In genomic region chr7:92985683-92986070, GRCm38 (mm10) we compare ENCODE assay signal across 22 mouse cellular contexts.
DNase-seq lines count a peak whose midpoint lies in the region; ATAC-seq and TF ChIP-seq lines count a peak whose summit lies in the region.
"Had no signal": no experiment of that assay in that cellular context is flagged by ENCODE, and none has a peak within 500 bp of the region (broad histone marks: within the 10 kb centered on the region; RNA-seq: fewer than 3 reads in every experiment).

No protein-coding gene starts in this region.

- ATAC-seq in hindbrain, embryonic 13.5 days (ENCODE audit: low FRiP score) = no peak
- no peak for ATAC-seq in hindbrain, embryonic 11.5 days (ENCODE audit: low FRiP score)
- ATAC-seq in forebrain, embryonic 14.5 days = no peak
- ATAC-seq in midbrain, postnatal 0 days (ENCODE audit: low FRiP score) = no peak
- no peak for ATAC-seq in intestine, embryonic 16.5 days
- ATAC-seq: inflammation-experienced regulatory T-cells, adult 6 months; lung, postnatal 0 days had no signal

- H3K9me3 ChIP-seq in hindbrain, embryonic 13.5 days = no peaks in the 10 kb centered on the region
- no peaks in the 10 kb centered on the region for H3K9me3 ChIP-seq in hindbrain, embryonic 11.5 days (ENCODE audit: control insufficient read depth, low read length)
- H3K9me3 ChIP-seq in forebrain, embryonic 14.5 days (replicated peaks; ENCODE audit: control insufficient read depth, low read length) = no peaks in the 10 kb centered on the region
- no peaks in the 10 kb centered on the region for H3K9me3 ChIP-seq in midbrain, embryonic 10.5 days (replicated peaks)
- no peaks in the 10 kb centered on the region for H3K9me3 ChIP-seq in midbrain, postnatal 0 days (ENCODE audit: low read length)
- H3K9me3 ChIP-seq in intestine, embryonic 16.5 days (ENCODE audit: control insufficient read depth, low read length) = no peaks in the 10 kb centered on the region
- H3K9me3 ChIP-seq: embryonic facial prominence, embryonic 15.5 days; heart, embryonic 10.5 days; megakaryocyte, embryonic 14.5 days had no signal

- WGBS in hindbrain, embryonic 13.5 days = 70% methylated on average over 2 of the region's 2 CpGs
- 65% methylated on average over 2 of the region's 2 CpGs for WGBS in hindbrain, embryonic 11.5 days
- WGBS in forebrain, embryonic 14.5 days = 14% methylated on average over 2 of the region's 2 CpGs
- 21% methylated on average over 2 of the region's 2 CpGs for WGBS in midbrain, embryonic 10.5 days
- WGBS in midbrain, postnatal 0 days = 16% methylated on average over 2 of the region's 2 CpGs
- 79% methylated on average over 2 of the region's 2 CpGs for WGBS in intestine, embryonic 16.5 days

- no peak overlapping the region for H3K4me3 ChIP-seq in hindbrain, embryonic 13.5 days
- no peak overlapping the region for H3K4me3 ChIP-seq in hindbrain, embryonic 11.5 days (ENCODE audit: low read depth, low read length)
- no peak overlapping the region for H3K4me3 ChIP-seq in forebrain, embryonic 14.5 days (ENCODE audit: low read depth, low read length)
- H3K4me3 ChIP-seq in midbrain, embryonic 10.5 days = no peak overlapping the region
- H3K4me3 ChIP-seq in midbrain, postnatal 0 days (ENCODE audit: low read depth, low read length) = no peak overlapping the region
- no peak overlapping the region for H3K4me3 ChIP-seq in intestine, embryonic 16.5 days (ENCODE audit: low read length)
- H3K4me3 ChIP-seq: gastrocnemius, adult 2 months; heart, embryonic 10.5 days; megakaryocyte, embryonic 14.5 days; myocyte had no signal

- no peak overlapping the region; the same call in 1 of the 2 replicates for H3K4me2 ChIP-seq in hindbrain, embryonic 13.5 days
- H3K4me2 ChIP-seq in hindbrain, embryonic 11.5 days (replicated peaks; ENCODE audit: low read depth, low read length) = no peak overlapping the region
- H3K4me2 ChIP-seq in forebrain, embryonic 14.5 days (ENCODE audit: low read length) = no peak overlapping the region; the same call in 1 of the 2 replicates
- H3K4me2 ChIP-seq in midbrain, postnatal 0 days (ENCODE audit: low read depth, low read length, poor library complexity, severe bottlenecking) = peak overlapping the region; percentile 49
- H3K4me2 ChIP-seq in intestine, embryonic 16.5 days (ENCODE audit: low read depth, low read length) = no peak overlapping the region

- DNase-seq in hindbrain, embryonic 11.5 days (ENCODE audit: low spot score) = no peak
- peak; percentile 5 for DNase-seq in forebrain, embryonic 14.5 days (ENCODE audit: low spot score)
- no peak for DNase-seq in midbrain, embryonic 10.5 days (ENCODE audit: low spot score)
- DNase-seq in midbrain, postnatal 0 days (ENCODE audit: low spot score) = no peak
- DNase-seq in left cerebral cortex, postnatal 25 days (ENCODE audit: low spot score in 2 of 2) = no peak
- DNase-seq in heart, postnatal 10 days = no peak
- DNase-seq: adrenal gland, postnatal 14 days; cerebellum, adult 11 months; gastrocnemius, adult 2 months; kidney, adult 8-10 months; liver; right cerebral cortex, adult 18-20 months; thymus, postnatal 25 days had no signal

- no peaks in the 10 kb centered on the region for H3K36me3 ChIP-seq in hindbrain, embryonic 13.5 days
- no peaks in the 10 kb centered on the region for H3K36me3 ChIP-seq in hindbrain, embryonic 11.5 days (ENCODE audit: control insufficient read depth, insufficient read depth, low read length)
- no peaks in the 10 kb centered on the region for H3K36me3 ChIP-seq in forebrain, embryonic 14.5 days (ENCODE audit: control insufficient read depth, insufficient read depth, low read length)
- no peaks in the 10 kb centered on the region for H3K36me3 ChIP-seq in midbrain, embryonic 10.5 days
- no peaks in the 10 kb centered on the region for H3K36me3 ChIP-seq in midbrain, postnatal 0 days (ENCODE audit: insufficient read depth, low read length)
- no peaks in the 10 kb centered on the region for H3K36me3 ChIP-seq in intestine, embryonic 16.5 days (ENCODE audit: control insufficient read depth, insufficient read depth, low read length)
- H3K36me3 ChIP-seq: embryonic facial prominence, embryonic 15.5 days; heart, embryonic 10.5 days had no signal

- no peaks in the 10 kb centered on the region for H3K27me3 ChIP-seq in hindbrain, embryonic 13.5 days
- no peaks in the 10 kb centered on the region for H3K27me3 ChIP-seq in hindbrain, embryonic 11.5 days (ENCODE audit: control insufficient read depth, insufficient read depth, low read length)
- H3K27me3 ChIP-seq in forebrain, embryonic 14.5 days (replicated peaks; ENCODE audit: control insufficient read depth, insufficient read depth, low read length) = no peaks in the 10 kb centered on the region
- peaks cover 30% of the 10 kb centered on the region for H3K27me3 ChIP-seq in midbrain, embryonic 10.5 days (ENCODE audit: low read depth, poor library complexity, severe bottlenecking)
- H3K27me3 ChIP-seq in midbrain, postnatal 0 days (ENCODE audit: insufficient read depth, low read length) = no peaks in the 10 kb centered on the region; the same call in 1 of the 2 replicates
- H3K27me3 ChIP-seq in intestine, embryonic 16.5 days (replicated peaks; ENCODE audit: control insufficient read depth, insufficient read depth, low read length) = no peaks in the 10 kb centered on the region
- H3K27me3 ChIP-seq: CH12.LX; embryonic facial prominence, embryonic 15.5 days; megakaryocyte, embryonic 14.5 days had no signal

- peak overlapping the region; percentile 49; the same call in 1 of the 2 replicates for H3K27ac ChIP-seq in hindbrain, embryonic 13.5 days
- no peak overlapping the region for H3K27ac ChIP-seq in hindbrain, embryonic 11.5 days (ENCODE audit: low read depth, low read length)
- H3K27ac ChIP-seq in forebrain, embryonic 14.5 days (ENCODE audit: low read depth, low read length) = no peak overlapping the region
- peak overlapping the region; percentile 84 for H3K27ac ChIP-seq in midbrain, embryonic 10.5 days (replicated peaks)
- H3K27ac ChIP-seq in midbrain, postnatal 0 days (ENCODE audit: low read depth, low read length) = no peak overlapping the region
- no peak overlapping the region for H3K27ac ChIP-seq in intestine, embryonic 16.5 days (ENCODE audit: low read length)
- H3K27ac ChIP-seq: embryonic facial prominence, embryonic 15.5 days; heart, embryonic 10.5 days had no signal

- peaks cover 12% of the 10 kb centered on the region for H3K4me1 ChIP-seq in hindbrain, embryonic 13.5 days (replicated peaks)
- H3K4me1 ChIP-seq in hindbrain, embryonic 11.5 days (replicated peaks; ENCODE audit: control insufficient read depth, insufficient read depth, low read length) = no peaks in the 10 kb centered on the region
- H3K4me1 ChIP-seq in forebrain, embryonic 14.5 days (ENCODE audit: control insufficient read depth, insufficient read depth, low read length) = peaks cover 7% of the 10 kb centered on the region
- peaks cover 32% of the 10 kb centered on the region for H3K4me1 ChIP-seq in midbrain, embryonic 10.5 days
- H3K4me1 ChIP-seq in midbrain, postnatal 0 days (ENCODE audit: insufficient read depth, low read length) = no peaks in the 10 kb centered on the region; the same call in 1 of the 2 replicates
- no peaks in the 10 kb centered on the region for H3K4me1 ChIP-seq in intestine, embryonic 16.5 days (ENCODE audit: control insufficient read depth, insufficient read depth, low read length)
- H3K4me1 ChIP-seq: embryonic facial prominence, embryonic 15.5 days; heart, embryonic 10.5 days had no signal

- no peak for TF ChIP-seq CTCF in midbrain, postnatal 0 days (IDR thresholded peaks at IDR 0.05)

- intact Hi-C loops in left cerebral cortex, postnatal 25 days (cut with DNase I) = no loop called here
- intact Hi-C loops in heart, postnatal 10 days (cut with DNase I) = no loop called here

- H3K9ac ChIP-seq in hindbrain, embryonic 13.5 days = no peak overlapping the region
- H3K9ac ChIP-seq in hindbrain, embryonic 11.5 days (ENCODE audit: low read depth, low read length) = no peak overlapping the region
- 0 out of 2 replicates have a peak overlapping the region, but pooled peaks have one; percentile 3 for H3K9ac ChIP-seq in forebrain, embryonic 14.5 days (ENCODE audit: low read length)
- H3K9ac ChIP-seq in midbrain, postnatal 0 days (replicated peaks; ENCODE audit: low read length, poor library complexity, severe bottlenecking) = no peak overlapping the region
- no peak overlapping the region for H3K9ac ChIP-seq in intestine, embryonic 16.5 days (ENCODE audit: low read depth, low read length)
- H3K9ac ChIP-seq: embryonic facial prominence, embryonic 15.5 days had no signal

Comparison
In these comparisons a context has a peak if more than half of its experiments do, and no peak if none do; other contexts are left out.
1. H3K27ac ChIP-seq: peak in hindbrain, embryonic 13.5 days (single experiment) and midbrain, embryonic 10.5 days (single experiment); none in hindbrain, embryonic 11.5 days (single experiment), forebrain, embryonic 14.5 days (single experiment), midbrain, postnatal 0 days (single experiment) and intestine, embryonic 16.5 days (single experiment).